Mouse (Mus musculus): ENCODE results near the gene Epha6.

Epha6 gene

DNA sequence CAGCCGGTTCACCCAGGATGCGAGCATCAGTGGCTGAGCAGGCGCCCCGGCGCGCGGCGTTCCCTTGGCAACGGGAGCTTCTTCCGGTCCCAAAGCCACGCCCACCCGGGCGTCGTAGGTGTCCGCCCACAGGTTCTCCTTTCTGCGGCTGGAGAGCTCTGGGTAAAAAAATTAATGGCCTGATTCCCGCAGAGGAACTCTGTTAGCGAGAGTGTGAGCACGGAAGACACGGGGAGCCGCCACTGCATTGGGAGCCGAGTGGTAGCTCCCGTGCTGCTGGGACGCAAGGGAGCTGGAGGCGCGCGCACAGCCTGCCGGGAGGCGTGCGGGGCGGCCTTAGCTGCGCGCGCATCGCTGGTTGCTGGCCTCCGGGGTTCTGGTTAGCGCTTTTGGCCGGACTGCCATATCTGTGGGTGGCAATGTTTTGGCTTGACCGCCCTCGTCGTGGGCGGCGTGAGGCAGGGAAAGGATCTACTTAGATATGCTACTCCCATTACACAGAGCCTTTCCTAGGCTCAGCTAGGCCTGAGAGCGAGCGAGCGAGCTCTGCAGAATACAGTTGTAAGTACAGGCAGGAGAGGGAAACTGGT, 966.1 kb downstream of the Epha6 start, which contains the start of gene Arl6:
Gene Arl6, minus strand, starts transcription at position 290 of the 590 bp plus-strand sequence.
- DNase-seq: peak; percentile 95

DNA sequence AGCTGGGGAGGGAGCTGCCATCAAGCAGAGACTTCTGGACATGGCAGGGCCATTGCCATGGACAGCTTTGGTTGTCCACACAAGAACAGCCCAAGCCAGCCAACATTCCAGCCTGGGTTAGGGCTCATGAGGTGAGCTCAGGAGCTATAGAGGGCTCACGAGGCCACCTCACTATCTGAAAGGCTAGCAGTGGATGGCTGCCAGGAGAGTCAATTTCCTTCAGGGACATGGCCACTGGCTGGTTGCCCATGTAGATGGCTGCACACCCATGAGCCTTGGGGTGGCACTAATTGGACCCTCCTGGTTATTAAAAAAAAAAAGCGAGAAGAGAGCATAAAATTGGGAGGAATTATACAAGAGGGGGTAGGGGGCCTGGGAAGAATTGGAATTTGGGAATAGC, 970.7 kb downstream of the Epha6 start:
- DNase-seq: peak; percentile 23

DNA sequence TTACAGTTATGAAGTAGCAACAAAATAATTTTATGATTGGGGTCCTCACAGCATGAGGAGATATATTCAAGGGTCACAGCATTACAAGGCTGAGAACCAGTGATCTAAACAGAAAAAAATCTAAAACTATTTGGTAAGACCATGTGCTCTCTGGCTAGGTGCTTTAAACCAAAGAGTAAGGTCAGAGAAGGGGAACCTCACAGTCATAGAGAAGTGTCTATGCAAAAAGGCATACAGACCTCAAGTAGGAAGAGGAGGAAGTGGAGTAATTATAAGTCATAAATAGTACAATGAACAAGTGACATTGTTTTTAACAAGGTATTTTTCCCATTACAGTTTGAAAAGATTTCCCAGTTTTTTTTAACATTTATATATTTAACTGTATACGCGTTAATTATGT, 983.8 kb downstream of the Epha6 start:
- no peak for DNase-seq

DNA sequence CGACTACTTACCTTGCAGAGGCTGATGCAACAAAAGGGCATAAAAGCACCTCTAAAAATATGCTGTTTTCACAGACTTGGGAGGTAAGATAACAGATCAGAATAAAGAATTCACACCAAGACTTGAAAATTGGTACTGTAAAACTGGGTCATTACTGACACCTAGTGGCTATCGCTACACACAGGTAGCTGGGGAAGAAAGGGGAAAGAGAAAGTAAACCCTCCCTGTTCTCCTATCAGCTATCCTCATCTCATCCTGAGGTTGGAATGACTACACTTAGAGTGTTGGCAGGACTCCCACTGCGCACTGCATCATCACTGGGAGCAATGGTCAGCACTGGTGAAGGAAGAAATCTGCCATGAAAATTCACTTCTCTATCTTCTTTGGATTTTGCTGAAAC, 988.2 kb downstream of the Epha6 start:
- peak; percentile 21 for DNase-seq

DNA sequence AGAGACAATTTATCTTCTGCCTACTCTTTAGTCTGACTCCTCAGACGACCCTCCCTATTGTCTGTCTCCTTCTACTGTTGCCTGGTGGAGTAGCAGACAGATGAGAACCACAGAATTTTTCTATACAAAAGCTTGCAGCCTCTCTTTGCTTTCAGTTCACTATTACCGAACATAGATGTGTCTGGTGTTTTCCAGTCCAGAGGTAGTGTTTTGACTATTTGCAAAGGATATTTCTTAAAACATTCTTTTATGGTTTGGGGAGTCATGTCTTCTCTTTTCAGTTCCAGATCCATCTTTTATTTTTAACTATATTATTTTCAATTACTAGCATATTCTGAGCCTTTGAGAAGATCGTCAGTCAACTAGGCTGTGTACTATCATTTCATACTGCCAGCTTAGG, 989.7 kb downstream of the Epha6 start:
- DNase-seq: no peak

DNA sequence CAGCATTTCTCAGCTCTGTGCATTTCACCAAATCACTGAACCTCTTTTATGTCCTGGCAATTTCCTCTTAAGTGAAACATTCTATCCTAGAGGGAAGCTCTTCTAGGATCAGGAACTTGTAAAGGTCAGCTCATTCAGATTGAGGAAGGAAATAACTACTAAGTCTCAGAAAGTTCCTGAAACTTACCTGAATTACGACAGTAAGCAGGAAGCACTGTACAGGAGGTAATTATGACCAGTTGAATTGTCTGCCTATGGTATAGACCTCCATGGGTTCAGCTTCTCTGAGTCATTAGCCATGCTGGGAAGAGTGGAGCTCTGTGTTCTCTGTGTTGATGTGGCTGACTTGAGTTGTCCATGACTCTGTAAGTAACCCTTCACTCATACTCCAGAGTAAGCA, 994.6 kb downstream of the Epha6 start:
- no peak for DNase-seq

DNA sequence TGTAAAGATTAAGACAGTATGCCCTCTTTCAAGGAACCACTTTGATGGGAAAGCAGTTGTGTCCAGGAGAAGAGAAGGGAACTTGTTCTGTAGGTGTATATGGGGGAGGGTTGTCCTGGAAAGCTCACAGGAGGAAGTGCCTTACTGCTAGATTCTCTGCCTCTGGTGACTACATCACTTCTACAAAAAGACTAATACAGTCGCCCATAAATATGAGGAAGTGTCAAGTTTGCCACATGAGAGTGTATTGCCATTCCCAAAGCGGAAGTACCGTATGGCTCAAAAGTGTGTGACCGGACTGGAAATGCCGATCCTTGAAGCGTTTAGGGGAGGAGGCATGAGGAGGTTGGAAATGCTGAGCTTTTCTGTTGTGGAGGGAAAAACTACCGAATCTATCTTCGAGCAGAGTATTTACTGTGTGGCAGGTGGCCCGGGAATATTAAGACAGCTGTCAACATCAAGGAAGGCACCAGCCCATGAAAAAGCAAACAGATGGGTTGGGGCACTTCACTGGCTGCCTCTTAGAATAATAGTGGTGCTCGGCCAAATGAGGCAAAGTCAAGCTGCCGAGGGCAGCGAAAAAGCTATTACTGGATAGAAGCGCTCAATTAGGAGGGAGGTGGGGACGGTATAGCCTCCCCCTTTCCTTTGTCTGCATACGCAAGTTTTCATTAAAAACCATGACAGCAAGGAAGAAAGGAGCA, 1001.1 kb downstream of the Epha6 start:
- DNase-seq: no peak
